Mouse (Mus musculus): ENCODE results near the gene Magi1. TPM values are rescaled to one million over a fixed set of nuclear protein-coding genes. Genes with fewer than 3 reads are reported as not detected.

Gene Magi1
- total and polyA plus RNA-seq, 2 experiments: 4.9 to 17.7 TPM

- no peak for DNase-seq (ENCODE audit: extremely low read depth, low read depth, low spot score)
- no peaks in the 10 kb centered on the region for H3K27me3 ChIP-seq (ENCODE audit: control insufficient read depth, insufficient read depth, low read length)
- WGBS: 92% methylated on average over 4 of the region's 4 CpGs
- peaks cover 3% of the 10 kb centered on the region; the same call in 1 of the 2 replicates for H3K79me2 ChIP-seq (ENCODE audit: control insufficient read depth, insufficient read depth, low read length)
- no peaks in the 10 kb centered on the region for H3K4me1 ChIP-seq (ENCODE audit: control insufficient read depth, insufficient read depth, low read length)
- H3K36me3 ChIP-seq (ENCODE audit: control insufficient read depth, insufficient read depth, low read length): no peaks in the 10 kb centered on the region; the same call in 1 of the 2 replicates
- H3K4me3 ChIP-seq (ENCODE audit: insufficient read depth, low read depth, low read length): no peak overlapping the region
- no peak overlapping the region for H3K27ac ChIP-seq (replicated peaks; ENCODE audit: insufficient read depth, low read depth, low read length)
- no peak for TF ChIP-seq CTCF (IDR thresholded peaks at IDR 0.05; ENCODE audit: low read depth, low read length)
- no peak for TF ChIP-seq POLR2A (IDR thresholded peaks at IDR 0.05; ENCODE audit: extremely low read depth, insufficient read depth, low read length)
- H3K9ac ChIP-seq (ENCODE audit: low read depth, low read length): no peak overlapping the region
These were observed 465.2 kb downstream of the Magi1 start for GRCm38 (mm10) chr6:93818494-93818893.

DNA sequence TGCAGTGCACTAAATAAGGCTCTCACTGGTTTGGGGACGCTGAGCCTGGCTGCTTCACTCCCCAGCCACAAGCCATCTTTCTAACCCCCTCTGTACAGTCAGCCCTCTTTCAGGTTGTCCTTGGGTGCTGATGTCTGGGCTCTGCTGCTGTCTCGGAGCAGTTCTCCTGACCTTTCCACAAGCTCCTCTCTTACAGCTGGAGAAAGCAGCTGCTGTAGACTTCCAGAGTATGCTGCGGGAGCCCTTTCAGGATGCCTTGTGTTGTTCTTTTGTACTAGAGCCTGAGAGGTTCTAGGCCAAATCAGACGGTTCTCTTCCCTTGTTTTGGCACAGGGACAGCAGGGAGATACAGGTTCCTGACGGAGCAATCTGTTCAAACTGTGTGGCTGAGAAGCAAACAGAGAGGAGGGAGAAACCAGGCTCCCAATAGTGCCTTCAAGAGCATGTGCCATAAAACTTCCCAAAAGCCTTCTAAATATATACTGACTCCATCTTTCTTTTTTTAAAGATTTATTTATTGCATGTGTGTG lies 478.2 kb downstream of the Magi1 start:
- peaks cover 4% of the 10 kb centered on the region; the same call in 1 of the 2 replicates for H3K79me2 ChIP-seq (ENCODE audit: control insufficient read depth, insufficient read depth, low read length)
- H3K9ac ChIP-seq (ENCODE audit: low read depth, low read length): no peak overlapping the region
- no peaks in the 10 kb centered on the region for H3K4me1 ChIP-seq (ENCODE audit: control insufficient read depth, insufficient read depth, low read length)
- no peak for DNase-seq (ENCODE audit: extremely low read depth, low read depth, low spot score)
- H3K36me3 ChIP-seq (ENCODE audit: control insufficient read depth, insufficient read depth, low read length): no peaks in the 10 kb centered on the region
- TF ChIP-seq CTCF (IDR thresholded peaks at IDR 0.05; ENCODE audit: low read depth, low read length) (no peak), POLR2A (IDR thresholded peaks at IDR 0.05; ENCODE audit: extremely low read depth, insufficient read depth, low read length) (no peak)
- no peak overlapping the region for H3K27ac ChIP-seq (replicated peaks; ENCODE audit: insufficient read depth, low read depth, low read length)
- no peak overlapping the region for H3K4me3 ChIP-seq (ENCODE audit: insufficient read depth, low read depth, low read length)
- 73% methylated on average over 5 of the region's 5 CpGs for WGBS
- no peaks in the 10 kb centered on the region for H3K27me3 ChIP-seq (ENCODE audit: control insufficient read depth, insufficient read depth, low read length)

GRCm38 (mm10) chr6:93802390-93802789 lies 481.3 kb downstream of the Magi1 start:
- Histone ChIP-seq H3K4me1 (ENCODE audit: control insufficient read depth, insufficient read depth, low read length) (no peaks in the 10 kb centered on the region), H3K27ac (replicated peaks; ENCODE audit: insufficient read depth, low read depth, low read length) (no peak overlapping the region), H3K4me3 (ENCODE audit: insufficient read depth, low read depth, low read length) (no peak overlapping the region), H3K9ac (ENCODE audit: low read depth, low read length) (no peak overlapping the region), H3K27me3 (ENCODE audit: control insufficient read depth, insufficient read depth, low read length) (no peaks in the 10 kb centered on the region), H3K36me3 (ENCODE audit: control insufficient read depth, insufficient read depth, low read length) (no peaks in the 10 kb centered on the region), H3K79me2 (ENCODE audit: control insufficient read depth, insufficient read depth, low read length) (peaks cover 10% of the 10 kb centered on the region; the same call in 1 of the 2 replicates)
- TF ChIP-seq CTCF (IDR thresholded peaks at IDR 0.05; ENCODE audit: low read depth, low read length) (no peak), POLR2A (IDR thresholded peaks at IDR 0.05; ENCODE audit: extremely low read depth, insufficient read depth, low read length) (no peak)
- peak; percentile 62 for DNase-seq (ENCODE audit: extremely low read depth, low read depth, low spot score)
- 11% methylated on average over 4 of the region's 4 CpGs for WGBS

DNA sequence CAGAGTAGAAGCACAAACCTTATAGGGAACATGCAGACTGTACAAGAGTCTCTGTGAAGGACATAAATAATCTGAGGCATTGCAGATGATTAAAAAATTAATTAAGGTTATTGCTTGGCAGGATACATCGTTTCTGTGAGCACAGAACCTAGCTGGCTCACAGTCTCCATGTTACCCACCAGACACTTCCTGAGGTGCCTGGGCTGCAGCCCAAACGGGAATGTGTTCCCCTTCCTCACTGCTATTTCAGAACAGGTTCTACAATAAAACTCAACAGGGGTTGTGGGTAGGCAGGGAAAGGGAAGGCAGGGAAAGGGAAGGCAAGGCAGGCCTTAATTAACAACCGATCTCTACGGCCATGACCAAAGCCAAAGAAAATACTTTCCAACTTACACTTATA lies 483.3 kb downstream of the Magi1 start:
- TF ChIP-seq CTCF (IDR thresholded peaks at IDR 0.05; ENCODE audit: low read depth, low read length) (no peak), POLR2A (IDR thresholded peaks at IDR 0.05; ENCODE audit: extremely low read depth, insufficient read depth, low read length) (no peak)
- Histone ChIP-seq H3K36me3 (ENCODE audit: control insufficient read depth, insufficient read depth, low read length) (no peaks in the 10 kb centered on the region), H3K4me1 (ENCODE audit: control insufficient read depth, insufficient read depth, low read length) (no peaks in the 10 kb centered on the region), H3K27me3 (ENCODE audit: control insufficient read depth, insufficient read depth, low read length) (no peaks in the 10 kb centered on the region), H3K79me2 (ENCODE audit: control insufficient read depth, insufficient read depth, low read length) (peaks cover 7% of the 10 kb centered on the region; the same call in 1 of the 2 replicates), H3K4me3 (ENCODE audit: insufficient read depth, low read depth, low read length) (no peak overlapping the region), H3K27ac (replicated peaks; ENCODE audit: insufficient read depth, low read depth, low read length) (no peak overlapping the region), H3K9ac (ENCODE audit: low read depth, low read length) (no peak overlapping the region)
- 83% methylated on average over 4 of the region's 4 CpGs for WGBS
- no peak for DNase-seq (ENCODE audit: extremely low read depth, low read depth, low spot score)

- H3K4me3 ChIP-seq (ENCODE audit: insufficient read depth, low read depth, low read length): no peak overlapping the region
- no peaks in the 10 kb centered on the region for H3K36me3 ChIP-seq (ENCODE audit: control insufficient read depth, insufficient read depth, low read length)
- no peak for TF ChIP-seq POLR2A (IDR thresholded peaks at IDR 0.05; ENCODE audit: extremely low read depth, insufficient read depth, low read length)
- TF ChIP-seq CTCF (IDR thresholded peaks at IDR 0.05; ENCODE audit: low read depth, low read length): no peak
- H3K79me2 ChIP-seq (ENCODE audit: control insufficient read depth, insufficient read depth, low read length): no peaks in the 10 kb centered on the region
- WGBS: 88% methylated on average over 10 of the region's 10 CpGs
- DNase-seq (ENCODE audit: extremely low read depth, low read depth, low spot score): no peak
- no peaks in the 10 kb centered on the region for H3K27me3 ChIP-seq (ENCODE audit: control insufficient read depth, insufficient read depth, low read length)
- H3K4me1 ChIP-seq (ENCODE audit: control insufficient read depth, insufficient read depth, low read length): no peaks in the 10 kb centered on the region
- no peak overlapping the region for H3K9ac ChIP-seq (ENCODE audit: low read depth, low read length)
- no peak overlapping the region for H3K27ac ChIP-seq (replicated peaks; ENCODE audit: insufficient read depth, low read depth, low read length)
These were observed 491.2 kb downstream of the Magi1 start for GRCm38 (mm10) chr6:93792309-93793215.

DNA sequence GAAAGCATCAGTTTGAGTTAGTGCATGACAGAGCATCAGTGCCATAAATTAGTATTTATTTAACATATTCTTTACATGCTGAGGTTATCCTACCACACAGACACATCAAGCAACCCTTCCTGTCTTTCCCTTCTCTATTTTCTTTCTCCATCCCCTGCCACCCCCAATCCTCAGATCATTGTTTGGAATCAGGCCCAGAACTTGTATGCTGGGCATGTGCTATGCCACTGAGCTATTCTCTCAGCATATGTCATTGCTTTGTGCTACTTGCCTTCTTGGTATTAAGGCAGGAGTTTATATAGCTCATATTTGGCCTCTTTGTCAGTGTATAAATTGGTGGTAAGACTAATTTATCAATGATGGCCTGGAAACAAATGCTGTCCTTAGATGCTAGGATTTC lies 494.0 kb downstream of the Magi1 start:
- DNase-seq (ENCODE audit: extremely low read depth, low read depth, low spot score): no peak
- Histone ChIP-seq H3K4me1 (ENCODE audit: control insufficient read depth, insufficient read depth, low read length) (no peaks in the 10 kb centered on the region), H3K36me3 (ENCODE audit: control insufficient read depth, insufficient read depth, low read length) (no peaks in the 10 kb centered on the region; the same call in 1 of the 2 replicates), H3K9ac (ENCODE audit: low read depth, low read length) (no peak overlapping the region), H3K27me3 (ENCODE audit: control insufficient read depth, insufficient read depth, low read length) (no peaks in the 10 kb centered on the region), H3K4me3 (ENCODE audit: insufficient read depth, low read depth, low read length) (no peak overlapping the region), H3K27ac (replicated peaks; ENCODE audit: insufficient read depth, low read depth, low read length) (no peak overlapping the region), H3K79me2 (ENCODE audit: control insufficient read depth, insufficient read depth, low read length) (no peaks in the 10 kb centered on the region)
- TF ChIP-seq CTCF (IDR thresholded peaks at IDR 0.05; ENCODE audit: low read depth, low read length) (no peak), POLR2A (IDR thresholded peaks at IDR 0.05; ENCODE audit: extremely low read depth, insufficient read depth, low read length) (no peak)
